Mouse (Mus musculus) liver, embryonic 16.5 days (tissue): ENCODE results near the gene E2f8. TPM values are rescaled to one million over a fixed set of nuclear protein-coding genes. Genes with fewer than 3 reads are reported as not detected.

Experiments used
- ATAC-seq: fragments of 200-750 bp; cut with Nextera tagmentation; 2 replicates; pipeline ENCODE4 v1.8.0; 2017; ENCODE audit warnings: low read depth, mild to moderate bottlenecking, moderate number of reproducible peaks, moderate library complexity
- H3K27ac ChIP-seq: fragments of 300-500 bp; sonication (generic); 2 replicates; pipeline ENCODE4 v1.5.1; 2014; ENCODE audit warnings: mild to moderate bottlenecking, low read length
- H3K27me3 ChIP-seq: fragments of 300-500 bp; sonication (generic); 2 replicates; pipeline ENCODE4 v1.6.1; 2014; ENCODE audit warnings: low read depth, low read length, mixed read lengths; ENCODE audit not compliant: control insufficient read depth, insufficient read depth
- H3K36me3 ChIP-seq: fragments of 300-500 bp; sonication (generic); 2 replicates; pipeline ENCODE4 v1.6.1; 2014; ENCODE audit warnings: mild to moderate bottlenecking; ENCODE audit not compliant: control insufficient read depth, insufficient read depth
- H3K4me1 ChIP-seq: fragments of 300-500 bp; sonication (generic); 2 replicates; pipeline ENCODE4 v1.6.1; 2014; ENCODE audit warnings: low read depth, low read length, mixed read lengths; ENCODE audit not compliant: control insufficient read depth
- H3K4me2 ChIP-seq: fragments of 300-500 bp; sonication (generic); 2 replicates; pipeline ENCODE4 v1.6.1; 2014; ENCODE audit warnings: low read depth, low read length, mixed read lengths
- H3K4me3 ChIP-seq: fragments of 300-500 bp; sonication (generic); 2 replicates; pipeline ENCODE4 v1.5.1; 2014; ENCODE audit warnings: low read depth, mild to moderate bottlenecking, low read length
- H3K9ac ChIP-seq: fragments of 300-500 bp; sonication (generic); 2 replicates; pipeline ENCODE4 v1.6.1; 2014; ENCODE audit warnings: low read depth, low read length
- H3K9me3 ChIP-seq: fragments of 300-500 bp; sonication (generic); replicated peaks from 2 replicates; pipeline ENCODE4 v1.6.1; 2016; ENCODE audit warnings: low read length; ENCODE audit not compliant: control insufficient read depth
- WGBS: fragments of 180-500 bp; shearing (Covaris S2); extraction: QIAGEN DNeasy Blood & Tissue Kit; methylation state at CpG from one replicate; pipeline ENCODE4 v1.1.7; 2014; ENCODE audit not compliant: insufficient replicate concordance; 5-methylcytosine and 5-hydroxymethylcytosine counted together
- polyA plus RNA-seq: library from polyadenylated mRNA; unstranded; fragments of >200 nt; fragmentation: Nextera tagmentation; extraction: Ambion mirVana; gene quantifications from 2 replicates; pipeline ENCODE4 v1.2.1, GENCODE M21; 2015

E2f8 gene
- polyA plus RNA-seq, 1 experiment from 2014 or later, result 32.8 TPM

- Histone ChIP-seq H3K9ac (no peak overlapping the region), H3K4me3 (no peak overlapping the region), H3K27ac (no peak overlapping the region), H3K36me3 (peaks cover 98% of the 10 kb centered on the region), H3K27me3 (no peaks in the 10 kb centered on the region), H3K4me1 (no peaks in the 10 kb centered on the region; the same call in none of the 2 replicates), H3K4me2 (no peak overlapping the region), H3K9me3 (no peaks in the 10 kb centered on the region)
- ATAC-seq, result no peak
- WGBS, result 85% methylated on average over 6 of the region's 6 CpGs
Observed at GRCm38 (mm10) chr7:48870144-48870543, 11.3 kb downstream of the E2f8 start.

- WGBS, result 89% methylated on average over 18 of the region's 18 CpGs
Observed at GRCm38 (mm10) chr7:48867576-48867975, 13.8 kb downstream of the E2f8 start.

GRCm38 (mm10) chr7:48864671-48865458, 16.5 kb downstream of the E2f8 start:
- ATAC-seq, result peak; percentile 41; the same call in 1 of the 2 replicates
- Histone ChIP-seq H3K36me3 (peaks cover 46% of the 10 kb centered on the region), H3K27ac (no peak overlapping the region; the same call in 1 of the 2 replicates), H3K27me3 (no peaks in the 10 kb centered on the region), H3K9me3 (no peaks in the 10 kb centered on the region), H3K4me3 (no peak overlapping the region), H3K4me1 (no peaks in the 10 kb centered on the region; the same call in none of the 2 replicates), H3K4me2 (no peak overlapping the region), H3K9ac (no peak overlapping the region)
- WGBS, result 29% methylated on average over 9 of the region's 9 CpGs

More at GRCm38 (mm10) chr7:48867576-48867975, 13.8 kb downstream of the E2f8 start:
- Histone ChIP-seq H3K27ac (no peak overlapping the region), H3K4me2 (no peak overlapping the region), H3K4me3 (no peak overlapping the region), H3K27me3 (no peaks in the 10 kb centered on the region), H3K9ac (no peak overlapping the region), H3K4me1 (no peaks in the 10 kb centered on the region; the same call in none of the 2 replicates), H3K9me3 (no peaks in the 10 kb centered on the region), H3K36me3 (peaks cover 74% of the 10 kb centered on the region)
- no peak for ATAC-seq

GRCm38 (mm10) chr7:48864199-48864598, 17.2 kb downstream of the E2f8 start:
- H3K36me3 ChIP-seq, result peaks cover 40% of the 10 kb centered on the region
- no peaks in the 10 kb centered on the region for H3K27me3 ChIP-seq
- no peak overlapping the region for H3K9ac ChIP-seq
- H3K4me2 ChIP-seq, result no peak overlapping the region
- no peaks in the 10 kb centered on the region for H3K9me3 ChIP-seq
- no peak for ATAC-seq
- no peak overlapping the region for H3K4me3 ChIP-seq
- no peak overlapping the region for H3K27ac ChIP-seq
- no peaks in the 10 kb centered on the region; the same call in none of the 2 replicates for H3K4me1 ChIP-seq

GRCm38 (mm10) chr7:48861796-48862195, 19.6 kb downstream of the E2f8 start:
- H3K9ac ChIP-seq, result no peak overlapping the region
- H3K4me2 ChIP-seq, result no peak overlapping the region
- no peak overlapping the region for H3K27ac ChIP-seq
- 46% methylated on average over 4 of the region's 4 CpGs for WGBS
- no peaks in the 10 kb centered on the region; the same call in none of the 2 replicates for H3K4me1 ChIP-seq
- H3K36me3 ChIP-seq, result peaks cover 17% of the 10 kb centered on the region
- no peaks in the 10 kb centered on the region for H3K27me3 ChIP-seq
- H3K9me3 ChIP-seq, result no peaks in the 10 kb centered on the region
- H3K4me3 ChIP-seq, result no peak overlapping the region
- no peak for ATAC-seq

GRCm38 (mm10) chr7:48860948-48861347, 20.4 kb downstream of the E2f8 start:
- no peaks in the 10 kb centered on the region; the same call in none of the 2 replicates for H3K4me1 ChIP-seq
- H3K36me3 ChIP-seq, result peaks cover 9% of the 10 kb centered on the region
- H3K4me2 ChIP-seq, result no peak overlapping the region
- no peak overlapping the region for H3K4me3 ChIP-seq
- H3K9ac ChIP-seq, result no peak overlapping the region
- no peaks in the 10 kb centered on the region for H3K9me3 ChIP-seq
- WGBS, result 54% methylated on average over 1 of the region's 1 CpGs
- H3K27ac ChIP-seq, result no peak overlapping the region
- ATAC-seq, result no peak
- no peaks in the 10 kb centered on the region for H3K27me3 ChIP-seq

GRCm38 (mm10) chr7:48859362-48859761, 22.0 kb downstream of the E2f8 start:
- Histone ChIP-seq H3K4me3 (no peak overlapping the region), H3K4me1 (no peaks in the 10 kb centered on the region; the same call in 1 of the 2 replicates), H3K9ac (no peak overlapping the region), H3K27ac (no peak overlapping the region), H3K9me3 (no peaks in the 10 kb centered on the region), H3K36me3 (no peaks in the 10 kb centered on the region), H3K4me2 (no peak overlapping the region), H3K27me3 (no peaks in the 10 kb centered on the region)
- WGBS, result 20% methylated on average over 4 of the region's 4 CpGs
- no peak for ATAC-seq

- Histone ChIP-seq H3K9ac (no peak overlapping the region), H3K4me3 (no peak overlapping the region), H3K27me3 (no peaks in the 10 kb centered on the region), H3K4me1 (no peaks in the 10 kb centered on the region; the same call in 1 of the 2 replicates), H3K36me3 (no peaks in the 10 kb centered on the region), H3K9me3 (no peaks in the 10 kb centered on the region), H3K4me2 (no peak overlapping the region), H3K27ac (no peak overlapping the region)
- WGBS, result 27% methylated on average over 1 of the region's 1 CpGs
- no peak for ATAC-seq
Observed at GRCm38 (mm10) chr7:48858257-48858656, 23.1 kb downstream of the E2f8 start.

- H3K36me3 ChIP-seq, result no peaks in the 10 kb centered on the region
- ATAC-seq, result no peak
- WGBS, result 69% methylated on average over 3 of the region's 3 CpGs
- H3K27me3 ChIP-seq, result no peaks in the 10 kb centered on the region
- no peak overlapping the region for H3K4me3 ChIP-seq
- peaks cover 3% of the 10 kb centered on the region; the same call in 1 of the 2 replicates for H3K4me1 ChIP-seq
- H3K9ac ChIP-seq, result no peak overlapping the region
- no peak overlapping the region for H3K4me2 ChIP-seq
- no peaks in the 10 kb centered on the region for H3K9me3 ChIP-seq
- no peak overlapping the region for H3K27ac ChIP-seq
Observed at GRCm38 (mm10) chr7:48855461-48855860, 25.9 kb downstream of the E2f8 start.
